Mouse (Mus musculus): ENCODE data around the gene A630010A05Rik. TPM values are rescaled to one million over a fixed set of nuclear protein-coding genes. Genes with fewer than 3 reads are reported as not detected.

The A630010A05Rik gene
- not detected for polyA plus RNA-seq (2017; shearing (Covaris generic))

GRCm38 (mm10) chr16:14562017-14562416 is at the start of gene A630010A05Rik:
Gene A630010A05Rik (plus strand): TSS chr16:14562317.

Other genes with a start within 250 kb of the A630010A05Rik start
- gene Fopnl, start 244.9 kb upstream of the A630010A05Rik start, polyA plus RNA-seq (2017; shearing (Covaris generic)): 113 TPM
- gene Abcc1, start 200.8 kb upstream of the A630010A05Rik start, polyA plus RNA-seq (2017; shearing (Covaris generic)): 48.1 TPM